Mouse (Mus musculus) urinary bladder, adult 18-20 months (tissue): Measurements from ENCODE around the gene Lrrc58.
A peak's percentile ranks its signal among the peaks of the same experiment; 100 is the strongest.

Source experiments
- DNase-seq, 2 experiments: peaks; one replicate each; pipeline ENCODE4 v3.0.0; 2022; ENCODE audit warnings: low spot score in 2 of 2, mixed read lengths in 2 of 2

The Lrrc58 gene

GRCm38 (mm10) chr16:37869470-37870231 is 1.5 kb downstream of the Lrrc58 start:
- DNase-seq, result no peak

GRCm38 (mm10) chr16:37871112-37871715 is 3.0 kb downstream of the Lrrc58 start:
- no peak for DNase-seq

GRCm38 (mm10) chr16:37874501-37875235 is 6.5 kb downstream of the Lrrc58 start:
- DNase-seq, result no peak

- DNase-seq, result no peak
Observed at GRCm38 (mm10) chr16:37877406-37877805, 9.2 kb downstream of the Lrrc58 start.

GRCm38 (mm10) chr16:37878951-37879505 is 10.8 kb downstream of the Lrrc58 start:
- DNase-seq, result no peak

- no peak for DNase-seq
Observed at GRCm38 (mm10) chr16:37879750-37880419, 11.7 kb downstream of the Lrrc58 start.

GRCm38 (mm10) chr16:37881168-37881567 is 13.0 kb downstream of the Lrrc58 start:
- no peak for DNase-seq

- no peak for DNase-seq
Observed at GRCm38 (mm10) chr16:37888986-37889385, 20.8 kb downstream of the Lrrc58 start.

GRCm38 (mm10) chr16:37892667-37893066 is 24.5 kb downstream of the Lrrc58 start:
- DNase-seq, result no peak

- DNase-seq, result no peak
Observed at GRCm38 (mm10) chr16:37893381-37893780, 25.2 kb downstream of the Lrrc58 start.

- no peak for DNase-seq
Observed at GRCm38 (mm10) chr16:37893942-37894341, 25.8 kb downstream of the Lrrc58 start.

- DNase-seq, result no peak
Observed at GRCm38 (mm10) chr16:37898790-37899189, 30.6 kb downstream of the Lrrc58 start.

GRCm38 (mm10) chr16:37899357-37899756 is 31.2 kb downstream of the Lrrc58 start:
- no peak for DNase-seq

GRCm38 (mm10) chr16:37901318-37901717 is 33.1 kb downstream of the Lrrc58 start:
- no peak for DNase-seq

GRCm38 (mm10) chr16:37906456-37906855 is 38.3 kb downstream of the Lrrc58 start:
- no peak for DNase-seq

GRCm38 (mm10) chr16:37911086-37911485 is 42.9 kb downstream of the Lrrc58 start:
- DNase-seq, result no peak

- DNase-seq, result peak; percentile 6 to 26
Observed at GRCm38 (mm10) chr16:37916138-37916817, 48.1 kb downstream of the Lrrc58 start, which contains the start of gene Gpr156. Gpr156 (plus strand) TSS chr16:37916496.

- DNase-seq, result no peak
Observed at GRCm38 (mm10) chr16:37916818-37917201, 48.6 kb downstream of the Lrrc58 start.

- no peak for DNase-seq
Observed at GRCm38 (mm10) chr16:37919000-37919399, 50.8 kb downstream of the Lrrc58 start.

- no peak for DNase-seq
Observed at GRCm38 (mm10) chr16:37920842-37921409, 52.7 kb downstream of the Lrrc58 start.

GRCm38 (mm10) chr16:37926087-37926486 is 57.9 kb downstream of the Lrrc58 start:
- no peak for DNase-seq
